Mouse (Mus musculus) adipocyte (in vitro differentiated cells): Measurements from ENCODE around the gene Edn2.

Experiments
- DNase-seq: peaks from one replicate; pipeline ENCODE4 v3.0.0-alpha.2; 2016; ENCODE audit warnings: low spot score

Edn2 gene

GRCm38 (mm10) chr4:120158714-120159310, 2.2 kb upstream of the Edn2 start:
- DNase-seq: no peak

GRCm38 (mm10) chr4:120162586-120162985, 1.6 kb downstream of the Edn2 start:
- DNase-seq: no peak

GRCm38 (mm10) chr4:120163242-120163641, 2.2 kb downstream of the Edn2 start:
- no peak for DNase-seq

GRCm38 (mm10) chr4:120164316-120164715, 3.3 kb downstream of the Edn2 start:
- DNase-seq: no peak

GRCm38 (mm10) chr4:120167778-120168177, 6.8 kb downstream of the Edn2 start:
- DNase-seq: no peak

GRCm38 (mm10) chr4:120168346-120168745, 7.3 kb downstream of the Edn2 start:
- DNase-seq: no peak

- no peak for DNase-seq
Observed at GRCm38 (mm10) chr4:120170387-120170936, 9.5 kb downstream of the Edn2 start.

GRCm38 (mm10) chr4:120172050-120172684, 11.2 kb downstream of the Edn2 start:
- DNase-seq: peak; percentile 27

GRCm38 (mm10) chr4:120179123-120179522, 18.1 kb downstream of the Edn2 start:
- DNase-seq: no peak

- no peak for DNase-seq
Observed at GRCm38 (mm10) chr4:120180535-120180934, 19.5 kb downstream of the Edn2 start.

- no peak for DNase-seq
Observed at GRCm38 (mm10) chr4:120184374-120184991, 23.5 kb downstream of the Edn2 start.

- no peak for DNase-seq
Observed at GRCm38 (mm10) chr4:120186441-120186840, 25.4 kb downstream of the Edn2 start.

- peak; percentile 22 for DNase-seq
Observed at GRCm38 (mm10) chr4:120186934-120187333, 25.9 kb downstream of the Edn2 start.

- no peak for DNase-seq
Observed at GRCm38 (mm10) chr4:120188204-120188603, 27.2 kb downstream of the Edn2 start.

GRCm38 (mm10) chr4:120188651-120189161, 27.7 kb downstream of the Edn2 start:
- DNase-seq: peak; percentile 68

- DNase-seq: no peak
Observed at GRCm38 (mm10) chr4:120189941-120190340, 28.9 kb downstream of the Edn2 start.

GRCm38 (mm10) chr4:120191987-120192386, 31.0 kb downstream of the Edn2 start:
- no peak for DNase-seq

- peak; percentile 47 for DNase-seq
Observed at GRCm38 (mm10) chr4:120194026-120194425, 33.0 kb downstream of the Edn2 start.

- peak; percentile 86 for DNase-seq
Observed at GRCm38 (mm10) chr4:120194965-120195364, 34.0 kb downstream of the Edn2 start.

- peak; percentile 58 for DNase-seq
Observed at GRCm38 (mm10) chr4:120199184-120199885, 38.3 kb downstream of the Edn2 start.

- no peak for DNase-seq
Observed at GRCm38 (mm10) chr4:120200551-120201266, 39.7 kb downstream of the Edn2 start.
